Mouse (Mus musculus): Measurements from ENCODE around the gene Celf1.

DNA sequence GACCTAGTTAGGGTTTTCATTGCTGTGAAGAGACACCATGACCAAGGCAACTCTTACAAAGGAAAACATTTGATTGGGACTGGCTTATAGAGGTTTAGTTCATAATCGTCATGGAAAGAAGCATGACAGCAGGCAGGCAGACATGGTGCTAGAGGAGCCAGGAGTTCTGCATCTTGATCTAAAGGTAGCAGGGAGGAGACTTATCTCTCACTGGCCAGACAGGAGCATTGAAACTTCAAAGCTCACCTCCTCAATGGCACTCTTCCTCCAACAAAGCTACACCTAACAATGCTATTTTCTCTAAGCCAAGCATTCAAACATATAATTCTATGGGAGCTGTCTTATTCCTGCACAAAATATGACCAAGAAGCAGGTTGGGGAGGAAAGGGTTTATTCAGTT, 86.3 kb downstream of the Celf1 start:
- TF ChIP-seq POLR2A (IDR thresholded peaks at IDR 0.05; ENCODE audit: low read depth, low read length) = no peak
- no peak for TF ChIP-seq CTCF (conservative IDR thresholded peaks at IDR 0.05 in 1 of 2, IDR thresholded peaks at IDR 0.05 in 1 of 2; ENCODE audit: low read depth in 2 of 2, low read length in 2 of 2)
- no peak for TF ChIP-seq JUN (IDR thresholded peaks at IDR 0.05; ENCODE audit: insufficient read depth, low read depth, low read length)
- no peak for TF ChIP-seq RAD21 (IDR thresholded peaks at IDR 0.05; ENCODE audit: low read depth, low read length)
- no peak for TF ChIP-seq CHD2 (IDR thresholded peaks at IDR 0.05; ENCODE audit: low read length)
- no peak for TF ChIP-seq UBTF (IDR thresholded peaks at IDR 0.05; ENCODE audit: low read depth, low read length)
- no peak for TF ChIP-seq EP300 (IDR thresholded peaks at IDR 0.05; ENCODE audit: low read length)
